Mouse (Mus musculus) limb, embryonic 11.5 days (tissue): ENCODE measurements around the gene Gucd1. TPM values are rescaled to one million over a fixed set of nuclear protein-coding genes. Genes with fewer than 3 reads are reported as not detected.
A peak's percentile ranks its signal among the peaks of the same experiment; 100 is the strongest.
"Not testable (repeated sequence)": the region's sequence is repeated elsewhere in the genome, so short reads cannot be mapped to it uniquely, and the experiment has no call there.

Source experiments
- ATAC-seq: fragments of 200-750 bp; cut with Nextera tagmentation; 2 replicates; pipeline ENCODE4 v1.8.0; 2017; ENCODE audit warnings: low read depth; ENCODE audit not compliant: insufficient number of reproducible peaks, low FRiP score, low TSS enrichment
- DNase-seq: peaks from one replicate; pipeline ENCODE4 v3.0.0-alpha.2; 2015; ENCODE audit warnings: low spot score
- H3K27ac ChIP-seq: fragments of 300-500 bp; sonication (generic); replicated peaks from 2 replicates; pipeline ENCODE4 v1.5.1; 2014; ENCODE audit warnings: low read depth, mild to moderate bottlenecking, low read length
- H3K27me3 ChIP-seq: fragments of 300-500 bp; sonication (generic); 2 replicates; pipeline ENCODE4 v1.6.1; 2014; ENCODE audit warnings: mild to moderate bottlenecking, low read length, mixed read lengths; ENCODE audit not compliant: control insufficient read depth, insufficient read depth
- H3K36me3 ChIP-seq: fragments of 300-500 bp; sonication (generic); 2 replicates; pipeline ENCODE4 v1.6.1; 2014; ENCODE audit warnings: mild to moderate bottlenecking, low read length, moderate library complexity, mixed read lengths; ENCODE audit not compliant: control insufficient read depth, insufficient read depth
- H3K4me1 ChIP-seq: fragments of 300-500 bp; sonication (generic); 2 replicates; pipeline ENCODE4 v1.6.1; 2014; ENCODE audit warnings: low read length, mixed read lengths; ENCODE audit not compliant: control insufficient read depth, insufficient read depth
- H3K4me2 ChIP-seq: fragments of 300-500 bp; sonication (generic); 2 replicates; pipeline ENCODE4 v1.6.1; 2014; ENCODE audit warnings: low read depth, mild to moderate bottlenecking, moderate library complexity; ENCODE audit not compliant: severe bottlenecking
- H3K4me3 ChIP-seq: fragments of 300-500 bp; sonication (generic); 2 replicates; pipeline ENCODE4 v1.5.1; 2014; ENCODE audit warnings: low read depth, low read length
- H3K9ac ChIP-seq: fragments of 300-500 bp; sonication (generic); 2 replicates; pipeline ENCODE4 v1.6.1; 2014; ENCODE audit warnings: mild to moderate bottlenecking, low read length
- H3K9me3 ChIP-seq: fragments of 300-500 bp; sonication (generic); 2 replicates; pipeline ENCODE4 v1.6.1; 2016; ENCODE audit warnings: low read length; ENCODE audit not compliant: control insufficient read depth
- WGBS: fragments of 180-500 bp; shearing (Covaris S2); extraction: QIAGEN DNeasy Blood & Tissue Kit; methylation state at CpG from one replicate; pipeline ENCODE4 v1.1.7; 2014; 5-methylcytosine and 5-hydroxymethylcytosine counted together
- polyA plus RNA-seq: library from polyadenylated mRNA; unstranded; fragments of >200 nt; fragmentation: Nextera tagmentation; extraction: Ambion mirVana; gene quantifications from 2 replicates; pipeline ENCODE4 v1.2.1, GENCODE M21; 2014

Gene Gucd1
- polyA plus RNA-seq, 1 experiment from 2014 or later, result 36.1 TPM

- Histone ChIP-seq H3K4me3 (no peak overlapping the region), H3K36me3 (peaks cover 23% of the 10 kb centered on the region; the same call in 1 of the 2 replicates), H3K27me3 (no peaks in the 10 kb centered on the region), H3K27ac (no peak overlapping the region), H3K4me2 (no peak overlapping the region), H3K4me1 (no peaks in the 10 kb centered on the region), H3K9ac (no peak overlapping the region), H3K9me3 (no peaks in the 10 kb centered on the region)
- WGBS, result 90% methylated on average over 9 of the region's 9 CpGs
- DNase-seq (no peak), ATAC-seq (no peak)
These were observed 13.8 kb upstream of the Gucd1 start for GRCm38 (mm10) chr10:75531532-75532090.

GRCm38 (mm10) chr10:75530322-75530721 lies 12.6 kb upstream of the Gucd1 start:
- no peak overlapping the region for H3K4me2 ChIP-seq
- DNase-seq, result no peak
- WGBS, result 90% methylated on average over 2 of the region's 2 CpGs

GRCm38 (mm10) chr10:75525450-75525849 lies 7.7 kb upstream of the Gucd1 start:
- H3K27me3 ChIP-seq, ATAC-seq, H3K27ac ChIP-seq, H3K4me3 ChIP-seq, DNase-seq, H3K9me3 ChIP-seq, H3K4me1 ChIP-seq, H3K36me3 ChIP-seq, H3K9ac ChIP-seq, H3K4me2 ChIP-seq: not testable (repeated sequence)
- WGBS, result 92% methylated on average over 9 of the region's 9 CpGs

More at GRCm38 (mm10) chr10:75530322-75530721, 12.6 kb upstream of the Gucd1 start:
- peaks cover 20% of the 10 kb centered on the region; the same call in 1 of the 2 replicates for H3K36me3 ChIP-seq
- H3K4me1 ChIP-seq, result no peaks in the 10 kb centered on the region
- ATAC-seq, result no peak
- no peak overlapping the region for H3K9ac ChIP-seq
- no peak overlapping the region for H3K4me3 ChIP-seq
- H3K9me3 ChIP-seq, result no peaks in the 10 kb centered on the region
- no peaks in the 10 kb centered on the region for H3K27me3 ChIP-seq
- H3K27ac ChIP-seq, result no peak overlapping the region

- Histone ChIP-seq H3K4me3 (no peak overlapping the region), H3K9ac (no peak overlapping the region), H3K27me3 (no peaks in the 10 kb centered on the region), H3K27ac (no peak overlapping the region), H3K4me2 (no peak overlapping the region), H3K4me1 (peaks cover 7% of the 10 kb centered on the region), H3K36me3 (peaks cover 10% of the 10 kb centered on the region; the same call in 1 of the 2 replicates), H3K9me3 (no peaks in the 10 kb centered on the region)
- 85% methylated on average over 4 of the region's 4 CpGs for WGBS
- ATAC-seq, result no peak
- no peak for DNase-seq
These were observed 3.9 kb upstream of the Gucd1 start for GRCm38 (mm10) chr10:75521643-75522042.

GRCm38 (mm10) chr10:75520581-75520980 lies 2.8 kb upstream of the Gucd1 start:
- 93% methylated on average over 5 of the region's 5 CpGs for WGBS
- Histone ChIP-seq H3K4me3 (no peak overlapping the region), H3K27ac (no peak overlapping the region), H3K9ac (no peak overlapping the region), H3K4me2 (no peak overlapping the region), H3K4me1 (peaks cover 12% of the 10 kb centered on the region), H3K27me3 (no peaks in the 10 kb centered on the region), H3K36me3 (peaks cover 8% of the 10 kb centered on the region; the same call in 1 of the 2 replicates), H3K9me3 (no peaks in the 10 kb centered on the region)
- DNase-seq (no peak), ATAC-seq (no peak)

GRCm38 (mm10) chr10:75517073-75517757 lies 557 bp downstream of the Gucd1 start, which contains the start of gene Snrpd3:
TSS of gene Snrpd3 (plus strand) at chr10:75517551.
- peak within 1 kb of the TSS; percentile 90 for H3K9ac ChIP-seq
- peak; percentile 99 for ATAC-seq
- peak within 1 kb of the TSS; percentile 70 for H3K4me3 ChIP-seq
- H3K27me3 ChIP-seq, result no peaks in the 10 kb centered on the region
- peaks cover 4% of the 10 kb centered on the region; the same call in 1 of the 2 replicates for H3K36me3 ChIP-seq
- no peaks in the 10 kb centered on the region for H3K9me3 ChIP-seq
- peak within 1 kb of the TSS; percentile 92 for H3K27ac ChIP-seq
- peak within 1 kb of the TSS; percentile 81 for H3K4me2 ChIP-seq
- WGBS, result under 1% methylated on average over 33 of the region's 52 CpGs
- peaks cover 15% of the 10 kb centered on the region for H3K4me1 ChIP-seq
- DNase-seq, result peak; percentile 95

GRCm38 (mm10) chr10:75516724-75517072 lies 1.1 kb downstream of the Gucd1 start:
- ATAC-seq (no peak), DNase-seq (no peak)
- peaks cover 4% of the 10 kb centered on the region; the same call in 1 of the 2 replicates for H3K36me3 ChIP-seq
- H3K9me3 ChIP-seq, result no peaks in the 10 kb centered on the region
- H3K9ac ChIP-seq, result peak overlapping the region; percentile 90
- no peaks in the 10 kb centered on the region for H3K27me3 ChIP-seq
- peak overlapping the region; percentile 80 for H3K27ac ChIP-seq
- H3K4me3 ChIP-seq, result peak overlapping the region; percentile 70
- peaks cover 15% of the 10 kb centered on the region for H3K4me1 ChIP-seq
- WGBS, result 0% methylated on average over 12 of the region's 12 CpGs
- peak overlapping the region; percentile 81 for H3K4me2 ChIP-seq

- ATAC-seq (no peak), DNase-seq (peak; percentile 23)
- H3K4me2 ChIP-seq, result peak overlapping the region; percentile 81
- H3K27me3 ChIP-seq, result no peaks in the 10 kb centered on the region
- peaks cover 6% of the 10 kb centered on the region; the same call in 1 of the 2 replicates for H3K36me3 ChIP-seq
- H3K9ac ChIP-seq, result peak overlapping the region; percentile 90
- 28% methylated on average over 8 of the region's 8 CpGs for whole genome bisulfite sequencing
- no peaks in the 10 kb centered on the region for H3K9me3 ChIP-seq
- H3K27ac ChIP-seq, result no peak overlapping the region
- peak overlapping the region; percentile 70 for H3K4me3 ChIP-seq
- peaks cover 15% of the 10 kb centered on the region for H3K4me1 ChIP-seq
These were observed 1.6 kb downstream of the Gucd1 start for GRCm38 (mm10) chr10:75516038-75516723.
